Mouse (Mus musculus) small intestine, adult 2 months (tissue): ENCODE results near the gene Lrrc58.

Experiments used
- CTCF ChIP-seq: fragments of 200-500 bp; IDR thresholded peaks from 2 replicates; pipeline ENCODE4 v1.5.1; 2012; ENCODE audit warnings: low read depth, mild to moderate bottlenecking, control low read depth, inconsistent platforms, low read length, moderate library complexity, mixed read lengths; ENCODE audit not compliant: insufficient replicate concordance, insufficient read length; ENCODE audit errors: extremely low read depth
- POLR2A ChIP-seq: fragments of 200-500 bp; IDR thresholded peaks from 2 replicates; pipeline ENCODE4 v1.6.1; 2012; ENCODE audit warnings: low read depth, mild to moderate bottlenecking, control low read depth, inconsistent platforms, low read length, moderate library complexity

DNA sequence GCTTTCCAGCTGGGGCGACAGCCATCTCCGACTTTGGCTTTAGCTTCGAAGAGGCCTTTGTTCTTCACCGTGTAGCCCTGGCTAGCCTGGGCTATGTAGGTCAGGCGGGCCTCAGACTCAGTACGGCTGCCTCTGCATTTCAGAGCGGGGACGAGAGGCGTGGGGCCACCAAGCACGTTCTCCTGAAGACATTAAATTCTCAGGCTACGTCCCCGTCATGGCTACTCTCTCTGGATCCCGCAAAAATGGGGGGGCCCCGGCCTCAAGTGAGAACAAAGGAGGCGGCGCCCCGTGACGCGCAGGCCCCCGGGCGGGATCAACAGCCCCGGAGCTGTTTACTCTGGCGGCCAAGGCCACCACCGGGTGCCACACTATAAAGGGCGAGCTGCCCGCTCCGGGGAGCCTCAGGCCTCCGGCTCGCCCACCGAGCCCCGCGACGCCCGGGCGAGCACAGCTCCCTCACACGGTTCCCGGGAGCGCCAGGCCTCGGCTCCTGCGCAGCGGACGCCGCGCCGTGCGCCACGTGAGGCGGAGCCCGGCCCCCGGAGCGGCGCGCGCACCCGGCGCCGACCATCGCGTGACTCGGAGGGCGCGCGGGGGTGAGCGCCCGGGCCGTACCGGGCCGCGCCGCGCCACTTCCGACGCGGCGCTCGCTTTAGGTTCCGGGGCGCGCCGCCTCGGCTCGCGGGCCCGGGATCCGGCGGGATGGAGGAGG lies at the start of gene Lrrc58:
- TF ChIP-seq POLR2A = peak; percentile 61; the same call in 1 of the 2 replicates
- TF ChIP-seq CTCF = no peak
